Mouse (Mus musculus) hindbrain, embryonic 14.5 days (tissue): Measurements from ENCODE around the gene Olfr657. TPM values are rescaled to one million over a fixed set of nuclear protein-coding genes. Genes with fewer than 3 reads are reported as not detected.

Experiments
- ATAC-seq: fragments of 200-750 bp; cut with Nextera tagmentation; 2 replicates; pipeline ENCODE4 v1.8.0; 2017; ENCODE audit warnings: moderate number of reproducible peaks, mild to moderate bottlenecking, moderate TSS enrichment, moderate library complexity; ENCODE audit not compliant: low FRiP score
- DNase-seq: peaks from one replicate; pipeline ENCODE4 v3.0.0-alpha.2; 2015; ENCODE audit warnings: low spot score
- H3K27ac ChIP-seq: fragments of 300-500 bp; sonication (generic); 2 replicates; pipeline ENCODE4 v1.5.1; 2014; ENCODE audit warnings: mild to moderate bottlenecking, moderate library complexity
- H3K27me3 ChIP-seq: fragments of 300-500 bp; sonication (generic); 2 replicates; pipeline ENCODE4 v1.6.1; 2014; ENCODE audit warnings: mild to moderate bottlenecking, low read length, mixed read lengths; ENCODE audit not compliant: control insufficient read depth, insufficient read depth
- H3K36me3 ChIP-seq: fragments of 300-500 bp; sonication (generic); replicated peaks from 2 replicates; pipeline ENCODE4 v1.6.1; 2014; ENCODE audit not compliant: control insufficient read depth, insufficient read depth
- H3K4me1 ChIP-seq: fragments of 300-500 bp; sonication (generic); replicated peaks from 2 replicates; pipeline ENCODE4 v1.6.1; 2014; ENCODE audit warnings: antibody characterized with exemption, low read length, mixed read lengths; ENCODE audit not compliant: control insufficient read depth, insufficient read depth
- H3K4me2 ChIP-seq: fragments of 300-500 bp; sonication (generic); replicated peaks from 2 replicates; pipeline ENCODE4 v1.6.1; 2014; ENCODE audit warnings: mild to moderate bottlenecking, moderate library complexity
- H3K4me3 ChIP-seq: fragments of 300-500 bp; sonication (generic); replicated peaks from 2 replicates; pipeline ENCODE4 v1.5.1; 2014; ENCODE audit warnings: mild to moderate bottlenecking, low read length
- H3K9ac ChIP-seq: fragments of 300-500 bp; sonication (generic); 2 replicates; pipeline ENCODE4 v1.6.1; 2014
- H3K9me3 ChIP-seq: fragments of 300-500 bp; sonication (generic); 2 replicates; pipeline ENCODE4 v1.6.1; 2016; ENCODE audit warnings: low read length; ENCODE audit not compliant: control insufficient read depth
- WGBS: fragments of 180-500 bp; shearing (Covaris S2); extraction: QIAGEN DNeasy Blood & Tissue Kit; methylation state at CpG from one replicate; pipeline ENCODE4 v1.1.7; 2014; 5-methylcytosine and 5-hydroxymethylcytosine counted together
- polyA plus RNA-seq: library from polyadenylated mRNA; unstranded; fragments of >200 nt; fragmentation: Nextera tagmentation; extraction: Ambion mirVana; gene quantifications from 2 replicates; pipeline ENCODE4 v1.2.1, GENCODE M21; 2014

The Olfr657 gene
- polyA plus RNA-seq, 1 experiment from 2014 or later, result not detected

DNA sequence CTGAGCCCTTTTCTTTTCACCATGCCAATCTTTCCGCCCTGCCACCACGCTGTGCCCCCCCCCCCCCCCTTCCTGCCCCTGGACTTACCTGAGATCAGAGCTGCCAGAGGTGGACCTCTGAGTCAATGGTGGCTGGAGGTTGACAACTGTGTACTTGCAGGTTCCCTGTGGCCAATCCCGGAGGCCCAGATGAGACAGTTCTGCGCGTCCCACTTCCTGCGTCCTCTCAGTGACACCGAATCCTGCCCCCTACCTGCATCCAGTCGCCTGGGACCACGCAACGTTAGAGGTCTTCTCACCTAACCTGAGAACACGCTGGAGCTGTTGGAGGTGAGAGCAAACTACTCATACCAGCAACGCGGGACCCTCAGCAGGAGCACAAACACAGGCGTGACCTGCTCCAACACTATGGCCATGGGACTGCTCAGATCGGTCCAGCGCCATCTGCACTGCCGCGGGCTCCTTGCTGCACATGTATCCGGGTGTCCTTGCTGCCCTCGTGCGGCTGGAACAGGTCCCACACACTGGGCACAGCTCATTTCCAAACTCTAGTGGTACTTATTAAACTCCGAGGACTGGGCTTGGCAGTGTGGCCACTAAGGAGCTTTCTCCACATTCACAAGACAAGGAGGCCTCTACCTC is 22.4 kb downstream of the Olfr657 start, which contains the start of gene Olfr658:
Gene Olfr658, minus strand, starts transcription at position 465 of the 642 bp plus-strand sequence.
- H3K9ac ChIP-seq, result no peak within 1 kb of the TSS; the same call in 1 of the 2 replicates
- 27% methylated on average over 21 of the region's 22 CpGs for WGBS

GRCm38 (mm10) chr7:104666453-104666852 is 41.9 kb downstream of the Olfr657 start, which contains the start of gene Olfr659:
Gene Olfr659 (plus strand): TSS chr7:104666753.
- Histone ChIP-seq H3K36me3 (no peaks in the 10 kb centered on the region), H3K4me3 (no peak within 1 kb of the TSS), H3K4me1 (no peaks in the 10 kb centered on the region), H3K4me2 (no peak within 1 kb of the TSS), H3K9ac (no peak within 1 kb of the TSS), H3K9me3 (no peaks in the 10 kb centered on the region), H3K27me3 (no peaks in the 10 kb centered on the region), H3K27ac (no peak within 1 kb of the TSS)
- DNase-seq, result no peak
- 91% methylated on average over 3 of the region's 3 CpGs for WGBS
- no peak for ATAC-seq

More for the DNA sequence above, 22.4 kb downstream of the Olfr657 start, which contains the start of gene Olfr658:
- DNase-seq, result peak; percentile 43
- Histone ChIP-seq H3K27me3 (no peaks in the 10 kb centered on the region), H3K4me2 (peak within 1 kb of the TSS; percentile 48), H3K4me3 (peak within 1 kb of the TSS; percentile 29), H3K36me3 (no peaks in the 10 kb centered on the region), H3K4me1 (no peaks in the 10 kb centered on the region), H3K27ac (no peak within 1 kb of the TSS), H3K9me3 (no peaks in the 10 kb centered on the region)
- ATAC-seq, result peak; percentile 89

DNA sequence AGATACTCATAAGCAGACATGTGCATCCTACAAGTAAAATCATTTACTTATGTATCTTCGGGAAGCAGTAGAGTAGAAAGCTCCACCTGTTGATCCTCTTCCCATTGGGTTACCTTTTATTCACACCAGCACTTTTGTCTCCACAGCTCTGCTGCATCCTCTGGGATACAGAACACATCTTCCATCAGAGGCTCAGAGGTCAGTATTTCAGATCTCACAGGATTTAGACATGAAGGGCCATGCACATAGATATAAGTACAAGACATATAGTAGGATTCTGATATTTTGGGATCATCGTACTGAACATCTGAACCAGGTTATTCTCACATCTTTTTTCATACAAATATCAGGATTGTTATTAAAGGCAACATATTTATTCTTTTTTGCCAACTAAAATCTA is 61.6 kb downstream of the Olfr657 start, which contains the start of gene Olfr661:
Gene Olfr661, plus strand, starts transcription at position 301 of the 400 bp plus-strand sequence.
- DNase-seq (no peak), ATAC-seq (no peak)
- 92% methylated on average over 2 of the region's 2 CpGs for WGBS
- no peaks in the 10 kb centered on the region for H3K27me3 ChIP-seq
- no peaks in the 10 kb centered on the region for H3K9me3 ChIP-seq
- no peak within 1 kb of the TSS for H3K4me3 ChIP-seq
- H3K4me2 ChIP-seq, result no peak within 1 kb of the TSS
- H3K9ac ChIP-seq, result no peak within 1 kb of the TSS
- no peaks in the 10 kb centered on the region for H3K4me1 ChIP-seq
- H3K27ac ChIP-seq, result no peak within 1 kb of the TSS
- no peaks in the 10 kb centered on the region for H3K36me3 ChIP-seq

Other genes with a start within 250 kb of the Olfr657 start
- gene Trim30c, start 224.0 kb upstream of the Olfr657 start, polyA plus RNA-seq, result 0.11 TPM in 1 of 2 replicates, not detected in the other
- 0.43 and 0.83 TPM in 2 replicates for gene Trim30a, start 159.6 kb upstream of the Olfr657 start, polyA plus RNA-seq
- 0.19 and 0.70 TPM in 2 replicates for gene Trim30d, start 116.9 kb upstream of the Olfr657 start, polyA plus RNA-seq
- gene Olfr651, start 74.7 kb upstream of the Olfr657 start, polyA plus RNA-seq, result not detected in 2 replicates
- 0.04 and 0.07 TPM in 2 replicates for gene Olfr652, start 63.9 kb upstream of the Olfr657 start, polyA plus RNA-seq
- gene Olfr653, start 47.5 kb upstream of the Olfr657 start, polyA plus RNA-seq, result 0.05 TPM in 1 of 2 replicates, not detected in the other
- gene Olfr654, start 37.8 kb upstream of the Olfr657 start, polyA plus RNA-seq, result not detected in 2 replicates
- 0.09 TPM in 1 of 2 replicates, not detected in the other for gene Olfr655, start 23.0 kb upstream of the Olfr657 start, polyA plus RNA-seq
- 0.04 TPM in 1 of 2 replicates, not detected in the other for gene Olfr656, start 10.8 kb upstream of the Olfr657 start, polyA plus RNA-seq
- gene Olfr658, start 22.5 kb downstream of the Olfr657 start, polyA plus RNA-seq, result 0.12 and 0.27 TPM in 2 replicates
- gene Olfr659, start 42.0 kb downstream of the Olfr657 start, polyA plus RNA-seq, result not detected in 2 replicates
- gene Olfr661, start 61.7 kb downstream of the Olfr657 start, polyA plus RNA-seq, result not detected in 2 replicates
- gene Usp17le, start 152.7 kb downstream of the Olfr657 start, polyA plus RNA-seq, result not detected in 2 replicates
- gene Usp17lb, start 217.8 kb downstream of the Olfr657 start, polyA plus RNA-seq, result not detected in 2 replicates
- gene Usp17la, start 232.2 kb downstream of the Olfr657 start, polyA plus RNA-seq, result not detected in 2 replicates